Mouse (Mus musculus): Measurements from ENCODE around the gene Mgat5. TPM values are rescaled to one million over a fixed set of nuclear protein-coding genes. Genes with fewer than 3 reads are reported as not detected.

Mgat5 gene
- polyA plus RNA-seq, 1 experiment from 2014 or later, result 5.5 TPM

DNA sequence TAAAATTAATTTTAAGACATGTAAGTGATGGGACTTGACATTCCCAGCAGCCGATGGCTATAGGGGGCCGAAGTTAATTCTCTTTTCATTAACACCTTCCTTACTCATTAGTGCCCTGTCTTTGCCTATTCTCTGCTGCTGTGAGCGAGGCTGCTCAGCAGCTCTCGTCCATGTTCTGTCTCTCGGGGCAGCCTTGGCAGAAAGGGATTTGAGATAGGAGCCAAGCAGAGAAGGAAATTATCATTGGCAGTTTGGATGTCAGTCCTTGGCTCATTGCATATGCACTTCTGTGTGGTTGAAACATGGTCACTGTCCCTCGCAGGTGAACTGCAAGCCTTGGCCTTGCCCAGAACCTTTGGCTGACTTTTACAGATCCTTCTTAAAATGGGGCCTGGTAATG, 111.8 kb downstream of the Mgat5 start:
- Histone ChIP-seq H3K36me3 (replicated peaks) (peaks cover 7% of the 10 kb centered on the region), H3K4me3 (no peak overlapping the region), H3K4me1 (peaks cover 30% of the 10 kb centered on the region), H3K9me3 (no peaks in the 10 kb centered on the region), H3K27ac (no peak overlapping the region), H3K27me3 (ENCODE audit: poor library complexity, severe bottlenecking) (no peaks in the 10 kb centered on the region)
- 86% methylated on average over 6 of the region's 6 CpGs for WGBS
- no peak for DNase-seq (ENCODE audit: extremely low spot score, low spot score)

DNA sequence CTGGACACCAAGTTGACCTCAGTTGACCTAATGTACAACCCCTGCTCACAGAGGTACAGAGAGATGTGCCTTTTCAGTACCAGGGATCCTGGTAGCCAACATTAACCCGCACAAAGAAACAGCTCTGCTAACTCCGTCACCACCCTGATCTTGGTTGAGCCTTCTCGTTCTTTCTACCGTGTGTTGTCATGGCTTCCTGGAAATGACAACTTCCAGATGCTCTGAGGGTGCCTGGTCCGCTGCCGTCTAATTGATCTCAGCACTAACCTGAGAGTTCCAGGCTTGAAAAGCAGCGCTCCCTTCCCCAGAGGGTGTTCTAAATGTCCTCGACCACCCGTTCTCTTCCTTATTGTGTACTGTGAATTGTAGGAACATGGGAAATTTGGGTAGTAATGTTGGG, 112.7 kb downstream of the Mgat5 start:
- H3K27ac ChIP-seq, result no peak overlapping the region
- H3K4me1 ChIP-seq, result peaks cover 37% of the 10 kb centered on the region
- DNase-seq (ENCODE audit: extremely low spot score, low spot score), result no peak
- no peaks in the 10 kb centered on the region for H3K27me3 ChIP-seq (ENCODE audit: poor library complexity, severe bottlenecking)
- no peak overlapping the region for H3K4me3 ChIP-seq
- WGBS, result 83% methylated on average over 9 of the region's 9 CpGs
- peaks cover 7% of the 10 kb centered on the region for H3K36me3 ChIP-seq (replicated peaks)
- no peaks in the 10 kb centered on the region for H3K9me3 ChIP-seq

DNA sequence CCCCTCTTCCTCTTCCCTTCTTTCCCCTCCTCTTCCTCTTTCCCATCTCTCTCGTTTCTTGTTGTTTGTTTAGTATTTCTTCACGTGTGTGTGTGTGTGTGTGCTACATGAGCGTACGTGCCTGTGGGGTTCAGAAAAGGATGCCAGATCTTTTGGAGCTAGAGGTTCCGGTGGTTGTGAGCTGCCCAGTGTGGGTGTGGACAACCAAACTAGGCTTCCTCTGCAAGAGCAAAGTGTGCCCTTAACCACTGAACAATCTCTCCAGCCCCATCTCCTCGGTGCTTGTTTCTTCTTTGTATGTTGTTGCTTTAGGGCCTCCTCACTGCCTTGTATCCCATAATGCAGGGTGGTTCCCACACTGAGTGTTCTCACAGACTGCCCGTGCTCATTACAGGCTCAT, 113.7 kb downstream of the Mgat5 start:
- DNase-seq (ENCODE audit: extremely low spot score, low spot score), result no peak
- Histone ChIP-seq H3K4me1 (peaks cover 35% of the 10 kb centered on the region), H3K9me3 (no peaks in the 10 kb centered on the region), H3K27me3 (ENCODE audit: poor library complexity, severe bottlenecking) (no peaks in the 10 kb centered on the region), H3K4me3 (no peak overlapping the region), H3K27ac (no peak overlapping the region; the same call in 1 of the 2 replicates), H3K36me3 (replicated peaks) (peaks cover 16% of the 10 kb centered on the region)
- WGBS, result 91% methylated on average over 7 of the region's 7 CpGs

DNA sequence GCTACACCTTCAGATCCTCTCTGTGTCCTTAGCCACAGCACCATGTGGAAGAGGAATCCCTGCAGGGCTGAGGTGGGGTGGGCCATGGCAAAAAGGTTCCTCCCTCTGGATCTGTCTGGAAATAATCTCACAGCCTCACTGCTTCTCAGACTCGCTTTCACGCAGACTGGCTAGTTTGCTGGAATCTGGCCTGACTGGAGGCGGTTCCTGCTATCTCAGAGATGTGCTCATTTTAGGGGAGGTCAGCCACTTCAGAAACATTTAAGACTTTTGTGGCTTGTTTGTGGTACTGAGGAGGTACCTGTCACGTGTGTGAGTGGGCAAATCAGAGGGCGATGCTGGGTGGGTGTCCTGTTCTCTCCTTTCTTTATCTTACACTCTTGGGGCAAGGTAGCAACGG, 115.0 kb downstream of the Mgat5 start:
- 81% methylated on average over 6 of the region's 6 CpGs for WGBS
- DNase-seq (ENCODE audit: extremely low spot score, low spot score), result no peak

DNA sequence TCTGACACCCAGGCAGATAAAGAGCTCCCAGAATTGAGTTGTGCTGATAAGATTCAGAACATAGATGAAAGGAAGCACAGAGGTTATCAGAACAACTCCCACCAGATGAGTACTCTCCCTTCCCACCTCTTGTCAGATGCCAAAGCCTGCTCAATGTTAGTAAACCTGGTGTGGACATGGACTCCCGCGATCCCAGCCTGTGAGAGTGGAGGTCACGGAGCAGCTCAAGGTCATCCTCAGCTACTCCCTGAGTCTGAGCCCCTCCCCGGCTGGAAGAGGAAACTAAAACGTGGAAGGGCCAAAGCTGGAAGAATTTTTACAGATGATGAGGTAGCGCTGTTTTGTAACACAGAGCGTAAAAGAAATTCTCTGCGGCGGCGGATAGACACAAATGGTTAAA, 116.1 kb downstream of the Mgat5 start:
- H3K4me3 ChIP-seq, result no peak overlapping the region
- 89% methylated on average over 10 of the region's 10 CpGs for WGBS
- no peak overlapping the region for H3K27ac ChIP-seq
- H3K9me3 ChIP-seq, result no peaks in the 10 kb centered on the region
- no peaks in the 10 kb centered on the region for H3K27me3 ChIP-seq (ENCODE audit: poor library complexity, severe bottlenecking)
- H3K4me1 ChIP-seq, result peaks cover 20% of the 10 kb centered on the region
- H3K36me3 ChIP-seq (replicated peaks), result peaks cover 28% of the 10 kb centered on the region
- DNase-seq (ENCODE audit: extremely low spot score, low spot score), result no peak

More for the DNA sequence above, 115.0 kb downstream of the Mgat5 start:
- Histone ChIP-seq H3K36me3 (replicated peaks) (peaks cover 28% of the 10 kb centered on the region), H3K27ac (no peak overlapping the region), H3K9me3 (no peaks in the 10 kb centered on the region), H3K4me3 (no peak overlapping the region), H3K27me3 (ENCODE audit: poor library complexity, severe bottlenecking) (no peaks in the 10 kb centered on the region), H3K4me1 (peaks cover 22% of the 10 kb centered on the region)

DNA sequence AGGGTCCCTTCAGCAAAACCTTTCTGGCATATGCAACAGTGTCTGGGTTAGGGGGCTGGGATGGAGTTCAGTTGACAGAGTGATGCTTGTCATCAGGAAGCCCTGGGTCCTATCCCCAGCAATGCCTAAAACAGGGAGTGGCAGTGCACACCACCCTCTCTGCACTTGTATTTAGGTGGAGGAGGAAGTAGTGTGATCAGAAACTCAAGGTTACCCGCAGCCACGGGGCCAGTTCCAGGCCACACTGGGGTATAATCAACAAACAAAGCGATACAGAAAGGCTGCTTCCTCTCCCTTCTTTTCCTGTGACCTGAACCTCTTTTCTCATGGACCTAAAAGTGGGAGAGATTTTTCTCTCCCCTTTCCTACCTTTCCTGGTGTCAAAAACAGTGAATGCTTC, 116.8 kb downstream of the Mgat5 start:
- no peak for DNase-seq (ENCODE audit: extremely low spot score, low spot score)
- H3K9me3 ChIP-seq, result no peaks in the 10 kb centered on the region
- peaks cover 15% of the 10 kb centered on the region for H3K4me1 ChIP-seq
- H3K27me3 ChIP-seq (ENCODE audit: poor library complexity, severe bottlenecking), result no peaks in the 10 kb centered on the region
- WGBS, result 74% methylated on average over 3 of the region's 3 CpGs
- H3K36me3 ChIP-seq (replicated peaks), result peaks cover 28% of the 10 kb centered on the region
- H3K27ac ChIP-seq, result no peak overlapping the region
- no peak overlapping the region for H3K4me3 ChIP-seq

DNA sequence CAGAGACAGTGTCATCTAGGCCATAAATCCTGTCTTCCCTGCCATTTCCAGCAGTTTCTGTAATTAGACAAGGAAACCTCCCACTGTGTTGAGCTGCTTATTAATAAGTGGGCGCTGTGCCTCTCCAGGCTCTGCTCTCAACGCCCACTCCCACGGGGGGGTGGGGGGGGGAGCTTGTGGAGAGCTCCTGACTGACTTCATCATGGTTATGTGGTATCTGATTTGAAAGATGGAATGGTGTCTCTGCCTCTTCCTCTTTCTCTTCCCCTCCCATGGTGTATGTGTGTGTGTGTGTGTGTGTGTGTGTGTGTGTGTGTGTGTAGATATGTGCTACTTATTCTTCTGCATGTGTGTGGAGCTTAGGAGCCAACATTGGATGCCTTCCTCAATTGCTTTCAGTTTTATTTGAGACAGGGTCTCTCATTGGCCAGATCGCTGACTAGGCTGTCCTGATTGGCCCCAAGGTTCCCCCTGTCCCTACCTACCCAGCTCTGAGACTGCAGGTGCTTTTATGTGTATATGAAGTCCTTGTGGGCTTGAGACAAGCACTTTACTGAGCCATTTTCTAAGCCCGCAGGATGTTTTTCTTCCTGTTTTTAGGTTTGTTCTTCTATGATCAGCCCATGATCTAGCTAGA, 117.5 kb downstream of the Mgat5 start:
- no peak for DNase-seq (ENCODE audit: extremely low spot score, low spot score)
- H3K4me1 ChIP-seq, result peaks cover 15% of the 10 kb centered on the region
- H3K27me3 ChIP-seq (ENCODE audit: poor library complexity, severe bottlenecking), result no peaks in the 10 kb centered on the region
- 76% methylated on average over 5 of the region's 5 CpGs for WGBS
- no peak overlapping the region for H3K27ac ChIP-seq
- H3K4me3 ChIP-seq, result no peak overlapping the region
- no peaks in the 10 kb centered on the region for H3K9me3 ChIP-seq
- H3K36me3 ChIP-seq (replicated peaks), result peaks cover 28% of the 10 kb centered on the region

DNA sequence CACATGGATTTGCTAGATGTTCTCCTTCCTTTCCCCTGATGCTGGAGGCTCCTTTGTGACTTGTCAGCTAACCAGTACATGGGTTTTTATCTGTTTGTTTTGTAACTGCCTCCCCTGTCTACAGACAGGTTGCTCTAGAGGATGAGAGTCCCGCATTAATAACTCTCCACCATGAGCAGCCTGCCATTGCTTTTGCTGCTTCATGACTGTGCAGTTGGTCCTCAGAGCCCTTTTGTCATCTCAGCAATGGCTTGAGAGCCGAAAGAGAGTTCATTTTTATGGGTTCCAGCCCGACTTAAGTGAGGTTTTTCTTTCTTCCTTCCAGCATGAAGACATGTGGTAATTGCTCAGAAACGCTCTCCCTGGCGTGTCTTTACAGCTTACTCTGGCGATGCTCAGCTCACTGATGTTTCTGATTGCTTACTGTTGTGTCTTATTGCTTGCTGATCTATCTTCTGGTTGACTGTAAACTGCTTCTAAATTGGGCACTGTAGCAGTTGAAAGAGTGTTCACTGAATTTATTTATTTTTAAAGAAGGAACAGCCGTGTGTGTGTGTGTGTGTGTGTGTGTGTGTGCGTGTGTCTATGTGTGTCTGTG, 120.9 kb downstream of the Mgat5 start:
- no peak for DNase-seq (ENCODE audit: extremely low spot score, low spot score)
- WGBS, result 88% methylated on average over 8 of the region's 8 CpGs
- peaks cover 37% of the 10 kb centered on the region for H3K4me1 ChIP-seq
- H3K9me3 ChIP-seq, result no peaks in the 10 kb centered on the region
- no peak overlapping the region for H3K27ac ChIP-seq
- H3K4me3 ChIP-seq, result no peak overlapping the region
- H3K27me3 ChIP-seq (ENCODE audit: poor library complexity, severe bottlenecking), result no peaks in the 10 kb centered on the region
- H3K36me3 ChIP-seq (replicated peaks), result peaks cover 24% of the 10 kb centered on the region

DNA sequence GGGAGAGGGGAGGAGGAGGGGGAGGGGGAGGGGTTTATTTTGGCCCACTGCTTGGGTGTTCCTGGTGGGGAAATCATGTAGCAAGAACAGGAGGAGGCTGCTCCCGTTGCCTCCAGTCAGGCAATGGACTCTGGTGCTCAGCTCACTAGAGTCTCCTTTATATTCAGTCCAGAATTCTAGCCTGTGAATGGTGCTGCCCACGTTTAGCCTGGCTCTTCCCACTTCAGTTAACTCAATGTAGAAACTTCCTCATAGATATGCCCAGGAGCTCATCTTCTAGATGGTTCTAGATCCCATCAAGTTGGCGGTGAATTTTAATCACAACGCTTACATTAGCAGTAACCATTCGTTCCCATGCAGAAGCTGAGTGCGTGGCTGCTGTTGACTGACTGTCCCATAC, 123.0 kb downstream of the Mgat5 start:
- H3K27ac ChIP-seq, result no peak overlapping the region
- H3K9me3 ChIP-seq, result no peaks in the 10 kb centered on the region
- WGBS, result 77% methylated on average over 6 of the region's 6 CpGs
- DNase-seq (ENCODE audit: extremely low spot score, low spot score), result no peak
- H3K36me3 ChIP-seq (replicated peaks), result peaks cover 20% of the 10 kb centered on the region
- H3K27me3 ChIP-seq (ENCODE audit: poor library complexity, severe bottlenecking), result no peaks in the 10 kb centered on the region
- H3K4me1 ChIP-seq, result peaks cover 30% of the 10 kb centered on the region
- no peak overlapping the region for H3K4me3 ChIP-seq

DNA sequence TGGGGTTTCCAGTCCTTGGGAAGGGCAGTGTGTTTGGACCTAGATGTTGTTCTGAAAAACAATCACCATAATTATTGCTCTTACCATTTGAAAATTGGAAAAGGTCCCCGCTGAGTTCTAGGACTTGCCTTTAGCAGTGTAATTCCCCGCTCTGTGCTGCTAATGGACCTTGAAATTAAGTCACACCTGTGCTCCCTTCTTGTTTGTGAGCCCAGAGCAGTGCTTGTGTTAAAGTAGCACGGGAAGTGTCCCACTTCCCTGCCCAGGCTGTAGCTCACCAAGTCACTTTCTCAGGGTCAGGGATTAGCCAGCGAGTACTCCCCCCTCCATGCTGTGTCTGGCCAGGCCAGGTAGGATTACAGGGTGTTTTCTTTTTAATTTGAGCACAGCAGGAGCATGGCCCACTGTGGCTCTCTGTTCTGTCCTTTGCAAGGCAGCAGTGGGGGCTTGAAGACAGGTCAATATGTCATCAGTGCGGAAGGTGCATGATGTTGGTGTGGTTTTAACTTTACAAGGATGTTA, 123.6 kb downstream of the Mgat5 start:
- no peak for DNase-seq (ENCODE audit: extremely low spot score, low spot score)
- H3K36me3 ChIP-seq (replicated peaks), result peaks cover 13% of the 10 kb centered on the region
- no peaks in the 10 kb centered on the region for H3K27me3 ChIP-seq (ENCODE audit: poor library complexity, severe bottlenecking)
- H3K4me1 ChIP-seq, result peaks cover 30% of the 10 kb centered on the region
- no peak overlapping the region for H3K27ac ChIP-seq
- no peak overlapping the region for H3K4me3 ChIP-seq
- no peaks in the 10 kb centered on the region for H3K9me3 ChIP-seq
- 23% methylated on average over 5 of the region's 5 CpGs for WGBS

DNA sequence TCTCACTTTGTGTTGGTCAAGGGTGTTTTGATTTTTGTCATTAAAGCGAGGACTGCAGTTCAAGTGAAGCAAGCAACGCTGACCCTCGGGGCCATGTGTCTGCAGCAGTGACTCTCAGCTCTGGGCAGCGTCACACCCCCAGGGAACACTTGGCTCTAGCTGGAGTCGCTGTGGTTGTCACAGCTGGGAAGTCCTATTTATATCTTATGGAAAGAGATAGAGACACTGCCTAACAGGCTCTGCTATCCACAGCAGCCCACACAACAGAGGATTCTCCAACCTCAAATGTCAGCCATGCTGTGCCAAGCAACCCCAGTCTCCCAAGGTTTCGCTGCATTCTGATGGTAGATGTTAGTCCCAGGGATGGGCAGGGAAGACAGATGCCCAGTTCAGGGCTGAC, 125.0 kb downstream of the Mgat5 start:
- Histone ChIP-seq H3K4me1 (peaks cover 30% of the 10 kb centered on the region), H3K9me3 (no peaks in the 10 kb centered on the region), H3K27ac (no peak overlapping the region), H3K36me3 (replicated peaks) (no peaks in the 10 kb centered on the region), H3K4me3 (no peak overlapping the region), H3K27me3 (ENCODE audit: poor library complexity, severe bottlenecking) (no peaks in the 10 kb centered on the region)
- WGBS, result 91% methylated on average over 6 of the region's 6 CpGs
- DNase-seq (ENCODE audit: extremely low spot score, low spot score), result no peak

DNA sequence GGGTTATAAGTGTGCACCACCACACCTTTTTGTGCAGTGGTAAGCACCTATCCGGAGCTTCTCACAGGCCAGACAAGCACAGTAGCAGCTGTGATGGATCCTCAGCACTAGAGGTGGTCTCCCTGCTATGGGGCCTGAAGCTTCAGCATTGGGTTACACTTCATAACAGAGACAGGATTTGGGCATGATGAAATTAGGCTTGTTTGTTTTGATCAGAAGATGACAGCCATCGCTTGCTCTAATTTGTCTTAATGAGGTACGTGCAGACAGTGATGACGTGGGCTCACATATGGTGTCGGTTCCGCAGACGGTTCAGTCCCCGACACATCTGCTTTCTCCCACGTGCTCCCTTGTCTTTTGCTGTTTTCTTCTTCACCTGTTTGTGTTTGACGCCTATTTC, 132.9 kb downstream of the Mgat5 start:
- no peaks in the 10 kb centered on the region for H3K9me3 ChIP-seq
- no peak for DNase-seq (ENCODE audit: extremely low spot score, low spot score)
- H3K36me3 ChIP-seq (replicated peaks), result no peaks in the 10 kb centered on the region
- no peaks in the 10 kb centered on the region for H3K27me3 ChIP-seq (ENCODE audit: poor library complexity, severe bottlenecking)
- 92% methylated on average over 10 of the region's 10 CpGs for WGBS
- no peak overlapping the region for H3K4me3 ChIP-seq
- peaks cover 13% of the 10 kb centered on the region for H3K4me1 ChIP-seq
- no peak overlapping the region for H3K27ac ChIP-seq

DNA sequence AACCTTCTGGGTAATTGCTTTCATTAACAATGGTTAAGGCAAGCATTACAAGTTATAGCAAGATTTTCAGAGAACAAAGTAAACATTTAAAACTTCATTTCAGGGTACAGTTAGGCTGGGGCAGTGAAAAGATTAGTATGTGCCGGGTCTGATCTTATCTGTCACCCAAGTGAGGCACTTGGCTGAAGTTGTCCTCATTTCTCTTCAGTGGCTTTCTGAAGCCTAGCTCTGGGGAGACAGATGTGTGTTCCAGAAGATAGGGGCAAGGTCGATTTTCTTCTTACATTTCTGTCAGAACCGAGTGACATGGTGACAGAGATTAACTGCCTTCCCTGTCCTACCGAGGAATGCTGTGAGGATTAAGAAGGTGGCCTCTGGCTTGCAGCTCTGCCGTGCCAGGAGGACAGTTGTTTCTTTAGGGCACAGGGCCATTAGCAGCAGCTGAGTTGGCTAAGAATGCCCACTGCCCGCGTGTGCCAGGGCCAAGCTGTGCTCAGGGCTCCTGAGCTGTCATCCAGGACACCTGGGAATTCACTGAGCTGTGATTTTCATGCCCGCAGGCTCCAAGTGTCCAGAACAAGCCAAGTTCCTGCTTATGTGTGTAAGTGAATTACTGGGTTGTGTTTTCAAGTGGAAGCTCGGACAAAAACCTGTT, 134.1 kb downstream of the Mgat5 start:
- DNase-seq (ENCODE audit: extremely low spot score, low spot score), result no peak
- WGBS, result 76% methylated on average over 9 of the region's 9 CpGs
- Histone ChIP-seq H3K27ac (no peak overlapping the region), H3K36me3 (replicated peaks) (no peaks in the 10 kb centered on the region), H3K27me3 (ENCODE audit: poor library complexity, severe bottlenecking) (no peaks in the 10 kb centered on the region), H3K4me1 (peaks cover 21% of the 10 kb centered on the region), H3K9me3 (no peaks in the 10 kb centered on the region), H3K4me3 (no peak overlapping the region)
